Mouse (Mus musculus): ENCODE measurements around the gene Rnf214. TPM values are rescaled to one million over a fixed set of nuclear protein-coding genes. Genes with fewer than 3 reads are reported as not detected.

Gene Rnf214
- polyA plus RNA-seq, 1 experiment from 2014 or later: 21.5 TPM

GRCm38 (mm10) chr9:45917041-45917934 is 10.6 kb upstream of the Rnf214 start:
- no peaks in the 10 kb centered on the region for H3K27me3 ChIP-seq (replicated peaks; ENCODE audit: control insufficient read depth, insufficient read depth, low read length)
- no peak overlapping the region for H3K9ac ChIP-seq (ENCODE audit: low read depth, low read length)
- ATAC-seq: no peak
- peaks cover 86% of the 10 kb centered on the region for H3K36me3 ChIP-seq (ENCODE audit: control insufficient read depth, insufficient read depth)
- no peak overlapping the region for H3K4me3 ChIP-seq (ENCODE audit: low read depth, low read length)
- H3K4me1 ChIP-seq (replicated peaks; ENCODE audit: control insufficient read depth, insufficient read depth, low read length): no peaks in the 10 kb centered on the region
- WGBS: 79% methylated on average over 5 of the region's 5 CpGs
- no peak for TF ChIP-seq CTCF (IDR thresholded peaks at IDR 0.05; ENCODE audit: low read depth)
- H3K4me2 ChIP-seq (replicated peaks; ENCODE audit: low read depth): no peak overlapping the region
- peak overlapping the region; percentile 35; the same call in 1 of the 2 replicates for H3K27ac ChIP-seq (ENCODE audit: low read depth, low read length)
- H3K9me3 ChIP-seq (ENCODE audit: control insufficient read depth): no peaks in the 10 kb centered on the region

- Histone ChIP-seq H3K27me3 (replicated peaks; ENCODE audit: control insufficient read depth, insufficient read depth, low read length) (no peaks in the 10 kb centered on the region), H3K36me3 (ENCODE audit: control insufficient read depth, insufficient read depth) (peaks cover 93% of the 10 kb centered on the region)
These were observed 8.9 kb upstream of the Rnf214 start for GRCm38 (mm10) chr9:45915659-45916058.

GRCm38 (mm10) chr9:45911673-45912072 is 5.0 kb upstream of the Rnf214 start:
- WGBS: 69% methylated on average over 1 of the region's 1 CpGs
- H3K4me3 ChIP-seq (ENCODE audit: low read depth, low read length): no peak overlapping the region
- no peak for ATAC-seq
- TF ChIP-seq CTCF (IDR thresholded peaks at IDR 0.05; ENCODE audit: low read depth): peak; percentile 82
- H3K9me3 ChIP-seq (ENCODE audit: control insufficient read depth): no peaks in the 10 kb centered on the region
- H3K36me3 ChIP-seq (ENCODE audit: control insufficient read depth, insufficient read depth): peaks cover 76% of the 10 kb centered on the region
- H3K4me1 ChIP-seq (replicated peaks; ENCODE audit: control insufficient read depth, insufficient read depth, low read length): peaks cover 9% of the 10 kb centered on the region; the same call in 1 of the 2 replicates
- no peaks in the 10 kb centered on the region for H3K27me3 ChIP-seq (replicated peaks; ENCODE audit: control insufficient read depth, insufficient read depth, low read length)
- no peak overlapping the region for H3K27ac ChIP-seq (ENCODE audit: low read depth, low read length)
- H3K9ac ChIP-seq (ENCODE audit: low read depth, low read length): no peak overlapping the region
- H3K4me2 ChIP-seq (replicated peaks; ENCODE audit: low read depth): no peak overlapping the region

More at GRCm38 (mm10) chr9:45915659-45916058, 8.9 kb upstream of the Rnf214 start:
- Histone ChIP-seq H3K4me3 (ENCODE audit: low read depth, low read length) (no peak overlapping the region), H3K9ac (ENCODE audit: low read depth, low read length) (no peak overlapping the region), H3K4me1 (replicated peaks; ENCODE audit: control insufficient read depth, insufficient read depth, low read length) (no peaks in the 10 kb centered on the region), H3K4me2 (replicated peaks; ENCODE audit: low read depth) (no peak overlapping the region), H3K9me3 (ENCODE audit: control insufficient read depth) (no peaks in the 10 kb centered on the region), H3K27ac (ENCODE audit: low read depth, low read length) (no peak overlapping the region)
- TF ChIP-seq CTCF (IDR thresholded peaks at IDR 0.05; ENCODE audit: low read depth): no peak
- ATAC-seq: no peak
- 96% methylated on average over 2 of the region's 2 CpGs for WGBS

- no peaks in the 10 kb centered on the region for H3K9me3 ChIP-seq (ENCODE audit: control insufficient read depth)
- no peak overlapping the region for H3K27ac ChIP-seq (ENCODE audit: low read depth, low read length)
- H3K4me3 ChIP-seq (ENCODE audit: low read depth, low read length): no peak overlapping the region
- H3K36me3 ChIP-seq (ENCODE audit: control insufficient read depth, insufficient read depth): peaks cover 69% of the 10 kb centered on the region
- no peak for TF ChIP-seq CTCF (IDR thresholded peaks at IDR 0.05; ENCODE audit: low read depth)
- no peaks in the 10 kb centered on the region for H3K27me3 ChIP-seq (replicated peaks; ENCODE audit: control insufficient read depth, insufficient read depth, low read length)
- H3K9ac ChIP-seq (ENCODE audit: low read depth, low read length): no peak overlapping the region
- 86% methylated on average over 3 of the region's 3 CpGs for WGBS
- H3K4me2 ChIP-seq (replicated peaks; ENCODE audit: low read depth): no peak overlapping the region
- H3K4me1 ChIP-seq (replicated peaks; ENCODE audit: control insufficient read depth, insufficient read depth, low read length): peaks cover 9% of the 10 kb centered on the region; the same call in 1 of the 2 replicates
- no peak for ATAC-seq
These were observed 4.3 kb upstream of the Rnf214 start for GRCm38 (mm10) chr9:45910995-45911394.

- Histone ChIP-seq H3K4me1 (replicated peaks; ENCODE audit: control insufficient read depth, insufficient read depth, low read length) (peaks cover 9% of the 10 kb centered on the region; the same call in 1 of the 2 replicates), H3K9ac (ENCODE audit: low read depth, low read length) (peak overlapping the region; percentile 93), H3K27me3 (replicated peaks; ENCODE audit: control insufficient read depth, insufficient read depth, low read length) (no peaks in the 10 kb centered on the region), H3K9me3 (ENCODE audit: control insufficient read depth) (no peaks in the 10 kb centered on the region), H3K36me3 (ENCODE audit: control insufficient read depth, insufficient read depth) (peaks cover 31% of the 10 kb centered on the region), H3K27ac (ENCODE audit: low read depth, low read length) (peak overlapping the region; percentile 98), H3K4me2 (replicated peaks; ENCODE audit: low read depth) (peak overlapping the region; percentile 85), H3K4me3 (ENCODE audit: low read depth, low read length) (peak overlapping the region; percentile 81)
- no peak for TF ChIP-seq CTCF (IDR thresholded peaks at IDR 0.05; ENCODE audit: low read depth)
- 0% methylated on average over 19 of the region's 19 CpGs for WGBS
- ATAC-seq: peak; percentile 20; the same call in 1 of the 2 replicates
These were observed 342 bp upstream of the Rnf214 start for GRCm38 (mm10) chr9:45907078-45907428.

- no peaks in the 10 kb centered on the region for H3K27me3 ChIP-seq (replicated peaks; ENCODE audit: control insufficient read depth, insufficient read depth, low read length)
- peak overlapping the region; percentile 85 for H3K4me2 ChIP-seq (replicated peaks; ENCODE audit: low read depth)
- H3K9ac ChIP-seq (ENCODE audit: low read depth, low read length): peak overlapping the region; percentile 93
- 0% methylated on average over 16 of the region's 27 CpGs for WGBS
- H3K4me1 ChIP-seq (replicated peaks; ENCODE audit: control insufficient read depth, insufficient read depth, low read length): peaks cover 9% of the 10 kb centered on the region; the same call in 1 of the 2 replicates
- ATAC-seq: peak; percentile 26
- TF ChIP-seq CTCF (IDR thresholded peaks at IDR 0.05; ENCODE audit: low read depth): no peak
- no peaks in the 10 kb centered on the region for H3K9me3 ChIP-seq (ENCODE audit: control insufficient read depth)
- H3K36me3 ChIP-seq (ENCODE audit: control insufficient read depth, insufficient read depth): peaks cover 19% of the 10 kb centered on the region
- H3K27ac ChIP-seq (ENCODE audit: low read depth, low read length): peak overlapping the region; percentile 98
- peak overlapping the region; percentile 81 for H3K4me3 ChIP-seq (ENCODE audit: low read depth, low read length)
These were observed 887 bp downstream of the Rnf214 start for GRCm38 (mm10) chr9:45905811-45906237.

All from intestine, postnatal 0 days (tissue).